In genomic region chr10:61697028-61697427, GRCm38 (mm10) we compare ENCODE assay signal across 8 mouse cellular contexts. TPM values are rescaled to one million over a fixed set of nuclear protein-coding genes. Genes with fewer than 3 reads are reported as not detected.
DNase-seq lines count a peak whose midpoint lies in the region; ATAC-seq and TF ChIP-seq lines count a peak whose summit lies in the region.

No protein-coding gene starts in this region.

- no peak for DNase-seq in gastrocnemius, adult 2 months
- no peak for DNase-seq in gastrocnemius, adult 8-10 months (ENCODE audit: low spot score in 2 of 2)
- DNase-seq in kidney, adult 18-20 months: peak; percentile 85
- DNase-seq in right cerebral cortex, adult 18-20 months: no peak
- DNase-seq in right cerebral cortex, postnatal 10 days (ENCODE audit: low spot score in 2 of 2): no peak
- no peak for DNase-seq in gastrocnemius, postnatal 36 days

- H3K9me3 ChIP-seq in embryonic facial prominence, embryonic 12.5 days: no peaks in the 10 kb centered on the region
- no peaks in the 10 kb centered on the region for H3K9me3 ChIP-seq in midbrain, embryonic 12.5 days

- peak overlapping the region; percentile 82 for H3K9ac ChIP-seq in embryonic facial prominence, embryonic 12.5 days
- peak overlapping the region; percentile 76; the same call in 1 of the 2 replicates for H3K9ac ChIP-seq in midbrain, embryonic 12.5 days (replicated peaks)

- no peaks in the 10 kb centered on the region for H3K27me3 ChIP-seq in embryonic facial prominence, embryonic 12.5 days
- H3K27me3 ChIP-seq in midbrain, embryonic 12.5 days: peaks cover 9% of the 10 kb centered on the region; the same call in 1 of the 2 replicates

- WGBS in embryonic facial prominence, embryonic 12.5 days: 82% methylated on average over 2 of the region's 2 CpGs
- WGBS in midbrain, embryonic 12.5 days: 82% methylated on average over 2 of the region's 2 CpGs

- peak overlapping the region; percentile 100 for H3K4me2 ChIP-seq in embryonic facial prominence, embryonic 12.5 days (replicated peaks)
- H3K4me2 ChIP-seq in midbrain, embryonic 12.5 days (replicated peaks): peak overlapping the region; percentile 100

- TF ChIP-seq CTCF in gastrocnemius, adult 2 months (IDR thresholded peaks at IDR 0.05): no peak

- peak overlapping the region; percentile 91 for H3K4me3 ChIP-seq in gastrocnemius, adult 2 months
- H3K4me3 ChIP-seq in embryonic facial prominence, embryonic 12.5 days: peak overlapping the region; percentile 95
- peak overlapping the region; percentile 95 for H3K4me3 ChIP-seq in midbrain, embryonic 12.5 days

- ATAC-seq in embryonic facial prominence, embryonic 12.5 days (ENCODE audit: insufficient number of reproducible peaks, insufficient read depth, low FRiP score, low TSS enrichment): no peak
- ATAC-seq in midbrain, embryonic 12.5 days (ENCODE audit: low FRiP score, low read depth): no peak

- intact Hi-C loops in gastrocnemius, adult 2 months (cut with DNase I): no loop called here
- intact Hi-C loops in gastrocnemius, postnatal 36 days (cut with DNase I): no loop called here

- no peak overlapping the region for H3K27ac ChIP-seq in gastrocnemius, adult 2 months
- no peak overlapping the region for H3K27ac ChIP-seq in embryonic facial prominence, embryonic 12.5 days
- H3K27ac ChIP-seq in midbrain, embryonic 12.5 days (replicated peaks): no peak overlapping the region

- H3K36me3 ChIP-seq in embryonic facial prominence, embryonic 12.5 days: peaks cover 52% of the 10 kb centered on the region
- H3K36me3 ChIP-seq in midbrain, embryonic 12.5 days: peaks cover 28% of the 10 kb centered on the region

- peaks cover 16% of the 10 kb centered on the region for H3K4me1 ChIP-seq in embryonic facial prominence, embryonic 12.5 days
- H3K4me1 ChIP-seq in midbrain, embryonic 12.5 days: peaks cover 23% of the 10 kb centered on the region

RNA-seq across cellular contexts. Expression of gene Tysnd1, which starts 1.7 kb away (rescaled TPM):
- total RNA-seq in gastrocnemius, adult 2 months (2021): 10 to 100 TPM; 12.3 to 14.4 TPM
- total RNA-seq in gastrocnemius, adult 8-10 months (2022): 10 to 100 TPM; 12.6 to 16.1 (median 14.5) TPM
- 46.8 and 48.0 TPM in 2 replicates for polyA plus RNA-seq in embryonic facial prominence, embryonic 12.5 days (2016; fragmentation: Nextera tagmentation; extraction: Ambion mirVana)
- 30.9 and 33.2 TPM in 2 replicates for polyA plus RNA-seq in midbrain, embryonic 12.5 days (2016; fragmentation: Nextera tagmentation; extraction: Ambion mirVana)
- total RNA-seq in gastrocnemius, postnatal 36 days (2021): 10 to 100 TPM in 1 of 2 experiments, 1 to 10 TPM in 1; 10.0 to 10.7 TPM

RNA-seq across cellular contexts. Expression of gene Sar1a, which starts 16.9 kb away (rescaled TPM):
- 100 to 1,000 TPM; 129 to 145 TPM for total RNA-seq in gastrocnemius, adult 2 months (2021)
- total RNA-seq in gastrocnemius, adult 8-10 months (2022): 100 to 1,000 TPM; 119 to 156 (median 128) TPM
- polyA plus RNA-seq in embryonic facial prominence, embryonic 12.5 days (2016; fragmentation: Nextera tagmentation; extraction: Ambion mirVana): 253 and 257 TPM in 2 replicates
- 203 and 228 TPM in 2 replicates for polyA plus RNA-seq in midbrain, embryonic 12.5 days (2016; fragmentation: Nextera tagmentation; extraction: Ambion mirVana)
- total RNA-seq in gastrocnemius, postnatal 36 days (2021): 100 to 1,000 TPM; 102 to 112 TPM

RNA-seq across cellular contexts. Expression of gene Aifm2, which starts 18.0 kb away (rescaled TPM):
- total RNA-seq in gastrocnemius, adult 2 months (2021): 10 to 100 TPM; 13.9 to 19.7 TPM
- 10 to 100 TPM; 11.7 to 13.7 (median 12.5) TPM for total RNA-seq in gastrocnemius, adult 8-10 months (2022)
- 13.4 and 14.8 TPM in 2 replicates for polyA plus RNA-seq in embryonic facial prominence, embryonic 12.5 days (2016; fragmentation: Nextera tagmentation; extraction: Ambion mirVana)
- polyA plus RNA-seq in midbrain, embryonic 12.5 days (2016; fragmentation: Nextera tagmentation; extraction: Ambion mirVana): 6.7 and 7.3 TPM in 2 replicates
- total RNA-seq in gastrocnemius, postnatal 36 days (2021): 10 to 100 TPM; 12.5 to 17.2 TPM

RNA-seq across cellular contexts. Expression of gene Ppa1, which starts 48.7 kb away (rescaled TPM):
- total RNA-seq in gastrocnemius, adult 2 months (2021): 10 to 100 TPM; 48.9 to 61.4 TPM
- 10 to 100 TPM; 52.1 to 64.3 (median 60.7) TPM for total RNA-seq in gastrocnemius, adult 8-10 months (2022)
- polyA plus RNA-seq in embryonic facial prominence, embryonic 12.5 days (2016; fragmentation: Nextera tagmentation; extraction: Ambion mirVana): 215 and 221 TPM in 2 replicates
- polyA plus RNA-seq in midbrain, embryonic 12.5 days (2016; fragmentation: Nextera tagmentation; extraction: Ambion mirVana): 236 and 247 TPM in 2 replicates
- 10 to 100 TPM; 48.9 to 54.0 TPM for total RNA-seq in gastrocnemius, postnatal 36 days (2021)
